Mouse (Mus musculus): ENCODE measurements around the gene Sh3bp2.
A peak's percentile ranks its signal among the peaks of the same experiment; 100 is the strongest.
"Not testable (repeated sequence)": the region's sequence is repeated elsewhere in the genome, so short reads cannot be mapped to it uniquely, and the experiment has no call there.

Gene Sh3bp2

GRCm38 (mm10) chr5:34527352-34527751, 1.7 kb downstream of the Sh3bp2 start:
- no peak for DNase-seq

- no peak for DNase-seq
These were observed 3.1 kb downstream of the Sh3bp2 start for GRCm38 (mm10) chr5:34528724-34529123.

- DNase-seq: no peak
These were observed 4.5 kb downstream of the Sh3bp2 start for GRCm38 (mm10) chr5:34530116-34530515.

- peak; percentile 2 for DNase-seq
These were observed 5.0 kb downstream of the Sh3bp2 start for GRCm38 (mm10) chr5:34530687-34531086.

- DNase-seq: no peak
These were observed 7.4 kb downstream of the Sh3bp2 start for GRCm38 (mm10) chr5:34533066-34533465.

GRCm38 (mm10) chr5:34533820-34534219, 8.2 kb downstream of the Sh3bp2 start:
- no peak for DNase-seq

- DNase-seq: no peak
These were observed 9.3 kb downstream of the Sh3bp2 start for GRCm38 (mm10) chr5:34534776-34535581.

- no peak for DNase-seq
These were observed 10.2 kb downstream of the Sh3bp2 start for GRCm38 (mm10) chr5:34535831-34536230.

- DNase-seq: no peak
These were observed 12.4 kb downstream of the Sh3bp2 start for GRCm38 (mm10) chr5:34538079-34538478.

GRCm38 (mm10) chr5:34538527-34538926, 12.9 kb downstream of the Sh3bp2 start:
- peak; percentile 84 for DNase-seq

GRCm38 (mm10) chr5:34539121-34539520, 13.5 kb downstream of the Sh3bp2 start:
- no peak for DNase-seq

GRCm38 (mm10) chr5:34542166-34542565, 16.5 kb downstream of the Sh3bp2 start:
- no peak for DNase-seq

GRCm38 (mm10) chr5:34543114-34543513, 17.5 kb downstream of the Sh3bp2 start:
- DNase-seq: no peak

- peak; percentile 61 for DNase-seq
These were observed 21.8 kb downstream of the Sh3bp2 start for GRCm38 (mm10) chr5:34547410-34547809.

- no peak for DNase-seq
These were observed 23.5 kb downstream of the Sh3bp2 start for GRCm38 (mm10) chr5:34549135-34549482.

GRCm38 (mm10) chr5:34549483-34550221, 24.0 kb downstream of the Sh3bp2 start:
- peak; percentile 65 for DNase-seq

- DNase-seq: no peak
These were observed 24.6 kb downstream of the Sh3bp2 start for GRCm38 (mm10) chr5:34550251-34550650.

GRCm38 (mm10) chr5:34551821-34552220, 26.2 kb downstream of the Sh3bp2 start:
- DNase-seq: no peak

GRCm38 (mm10) chr5:34563854-34564253, 38.2 kb downstream of the Sh3bp2 start:
- no peak for DNase-seq

- DNase-seq: no peak
These were observed 38.7 kb downstream of the Sh3bp2 start for GRCm38 (mm10) chr5:34564291-34564690.

GRCm38 (mm10) chr5:34565545-34566283, 40.1 kb downstream of the Sh3bp2 start:
- no peak for DNase-seq

- DNase-seq: no peak
These were observed 45.9 kb downstream of the Sh3bp2 start for GRCm38 (mm10) chr5:34571551-34571950.

- DNase-seq: not testable (repeated sequence)
These were observed 46.9 kb downstream of the Sh3bp2 start for GRCm38 (mm10) chr5:34572568-34572967.
